Mouse (Mus musculus) small intestine, adult 2 months (tissue): ENCODE data around the gene Sipa1l2. TPM values are rescaled to one million over a fixed set of nuclear protein-coding genes. Genes with fewer than 3 reads are reported as not detected.

Experiments
- H3K27ac ChIP-seq: fragments of 200-500 bp; 2 replicates; pipeline ENCODE4 v1.5.1; 2012; ENCODE audit warnings: low read depth, low read length, control low read depth, inconsistent platforms; ENCODE audit not compliant: insufficient read depth
- H3K27me3 ChIP-seq: fragments of 200-500 bp; 2 replicates; pipeline ENCODE4 v1.6.1; 2012; ENCODE audit warnings: mild to moderate bottlenecking, moderate library complexity, low read length, inconsistent platforms; ENCODE audit not compliant: control insufficient read depth, insufficient read depth
- H3K36me3 ChIP-seq: fragments of 200-500 bp; 2 replicates; pipeline ENCODE4 v1.6.1; 2012; ENCODE audit warnings: mild to moderate bottlenecking, low read length, control low read depth, inconsistent platforms; ENCODE audit not compliant: control insufficient read depth, insufficient read depth
- H3K4me1 ChIP-seq: fragments of 200-500 bp; 2 replicates; pipeline ENCODE4 v1.6.1; 2012; ENCODE audit warnings: low read length, inconsistent platforms, mixed read lengths; ENCODE audit not compliant: control insufficient read depth, insufficient read depth, insufficient read length
- H3K4me3 ChIP-seq: fragments of 200-500 bp; 2 replicates; pipeline ENCODE4 v1.5.1; 2012; ENCODE audit warnings: low read depth, mild to moderate bottlenecking, control low read depth, inconsistent platforms, low read length, moderate library complexity
- CTCF ChIP-seq: fragments of 200-500 bp; IDR thresholded peaks from 2 replicates; pipeline ENCODE4 v1.5.1; 2012; ENCODE audit warnings: low read depth, mild to moderate bottlenecking, control low read depth, inconsistent platforms, low read length, moderate library complexity, mixed read lengths; ENCODE audit not compliant: insufficient replicate concordance, insufficient read length; ENCODE audit errors: extremely low read depth
- POLR2A ChIP-seq: fragments of 200-500 bp; IDR thresholded peaks from 2 replicates; pipeline ENCODE4 v1.6.1; 2012; ENCODE audit warnings: low read depth, mild to moderate bottlenecking, control low read depth, inconsistent platforms, low read length, moderate library complexity
- WGBS: fragments of 180-500 bp; shearing (Covaris S2); methylation state at CpG from one replicate; pipeline ENCODE4 v1.1.7; 2018; 5-methylcytosine and 5-hydroxymethylcytosine counted together
- polyA plus RNA-seq: library from polyadenylated mRNA; depleted of rRNA; stranded (reverse); fragments of >200 nt; gene quantifications from 2 replicates; pipeline ENCODE4 v1.2.3, GENCODE M21; 2012

Gene Sipa1l2
- polyA plus RNA-seq, 1 experiment: 9.7 TPM

DNA sequence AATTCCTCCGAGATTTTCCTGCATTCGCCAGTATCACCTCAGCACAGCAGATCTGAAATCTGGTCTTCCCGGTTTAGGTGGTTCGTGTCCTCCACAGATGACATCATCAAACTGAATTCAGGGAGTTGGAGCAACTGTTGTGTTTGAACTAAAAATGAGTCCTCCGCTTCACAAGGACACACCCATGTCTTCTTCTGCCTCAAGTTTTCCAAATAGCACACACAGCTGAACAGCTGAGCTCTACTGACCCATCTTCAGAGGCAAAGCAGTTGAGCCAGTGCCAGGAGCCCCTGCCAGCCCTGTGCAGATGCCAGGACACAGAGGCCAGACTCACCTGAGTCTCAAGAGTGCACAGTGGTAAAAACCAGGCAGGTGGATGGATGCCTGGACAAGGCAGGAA lies 12.9 kb downstream of the Sipa1l2 start:
- Histone ChIP-seq H3K36me3 (no peaks in the 10 kb centered on the region), H3K4me1 (peaks cover 54% of the 10 kb centered on the region), H3K27ac (peak overlapping the region; percentile 31), H3K4me3 (no peak overlapping the region), H3K27me3 (no peaks in the 10 kb centered on the region)
- no peak for TF ChIP-seq CTCF
- no peak for TF ChIP-seq POLR2A
- WGBS: 24% methylated on average over 5 of the region's 5 CpGs

DNA sequence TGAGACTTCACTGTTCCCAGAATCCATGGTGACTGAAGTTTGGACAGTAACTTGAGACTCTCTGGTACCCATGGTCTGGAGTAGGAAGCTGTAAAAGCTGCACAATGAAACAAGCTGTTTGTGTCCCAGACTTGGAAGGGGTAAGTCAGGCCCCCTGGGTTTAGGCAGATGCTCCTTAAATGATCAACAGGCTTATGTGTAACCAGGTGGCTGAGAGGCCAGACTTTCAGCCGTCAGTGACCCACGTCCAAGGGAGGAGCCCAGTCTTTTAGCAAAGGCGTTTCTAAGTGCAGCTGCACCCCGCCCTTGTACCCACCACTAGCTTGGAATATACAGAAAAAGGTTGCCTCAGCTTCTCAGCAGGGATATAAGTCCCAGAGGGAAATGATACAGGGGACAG lies 19.0 kb downstream of the Sipa1l2 start:
- 45% methylated on average over 4 of the region's 4 CpGs for WGBS
- Histone ChIP-seq H3K4me1 (peaks cover 28% of the 10 kb centered on the region), H3K4me3 (no peak overlapping the region), H3K27me3 (no peaks in the 10 kb centered on the region), H3K36me3 (no peaks in the 10 kb centered on the region), H3K27ac (no peak overlapping the region)
- no peak for TF ChIP-seq CTCF
- no peak for TF ChIP-seq POLR2A

DNA sequence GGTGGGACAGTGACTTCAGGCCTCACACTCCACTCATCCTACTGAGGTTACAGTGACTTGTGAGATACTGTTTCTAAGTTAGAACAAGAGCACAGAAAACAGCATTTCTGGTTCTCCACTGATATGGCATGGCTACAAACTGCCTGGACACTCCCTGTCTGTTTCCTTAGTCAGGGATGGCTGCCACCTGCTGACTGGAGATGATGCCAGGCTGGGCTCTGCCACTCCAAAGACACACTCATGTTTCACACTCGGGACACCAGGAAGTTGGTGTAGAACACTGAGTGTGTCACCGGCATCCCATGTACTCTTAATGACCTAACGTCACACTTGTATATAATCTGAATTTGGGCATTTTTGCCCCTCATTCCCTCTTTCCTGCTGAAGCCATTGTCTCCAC lies 22.3 kb downstream of the Sipa1l2 start:
- WGBS: 24% methylated on average over 3 of the region's 3 CpGs
- H3K36me3 ChIP-seq: no peaks in the 10 kb centered on the region
- H3K4me3 ChIP-seq: no peak overlapping the region
- peaks cover 22% of the 10 kb centered on the region for H3K4me1 ChIP-seq
- H3K27me3 ChIP-seq: no peaks in the 10 kb centered on the region
- peak overlapping the region; percentile 77 for H3K27ac ChIP-seq
- TF ChIP-seq CTCF (peak; percentile 52; the same call in 1 of the 2 replicates), POLR2A (no peak)

DNA sequence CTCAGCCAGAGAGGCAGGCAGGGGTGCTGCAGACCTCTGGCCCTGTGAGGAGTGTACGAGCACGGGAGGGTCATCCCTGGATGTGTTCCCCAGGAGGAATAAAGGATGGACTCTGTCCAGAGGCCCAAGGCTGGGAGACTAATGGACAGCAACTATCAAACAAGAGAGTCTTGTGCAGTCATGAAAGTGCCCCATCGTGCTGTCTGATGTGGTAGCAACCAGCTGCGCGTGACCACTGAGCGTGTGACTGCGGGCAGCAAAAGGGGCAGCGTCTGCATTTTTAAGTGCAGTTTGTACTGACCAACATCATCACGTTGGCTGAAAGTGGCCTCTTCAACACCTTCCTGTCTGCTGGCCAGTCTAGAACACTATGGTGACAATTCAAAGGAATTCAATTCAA lies 23.7 kb downstream of the Sipa1l2 start:
- H3K4me1 ChIP-seq: peaks cover 28% of the 10 kb centered on the region
- H3K27me3 ChIP-seq: no peaks in the 10 kb centered on the region
- no peak for TF ChIP-seq POLR2A
- TF ChIP-seq CTCF: no peak
- no peak overlapping the region for H3K27ac ChIP-seq
- 91% methylated on average over 9 of the region's 9 CpGs for WGBS
- H3K36me3 ChIP-seq: no peaks in the 10 kb centered on the region
- no peak overlapping the region for H3K4me3 ChIP-seq

DNA sequence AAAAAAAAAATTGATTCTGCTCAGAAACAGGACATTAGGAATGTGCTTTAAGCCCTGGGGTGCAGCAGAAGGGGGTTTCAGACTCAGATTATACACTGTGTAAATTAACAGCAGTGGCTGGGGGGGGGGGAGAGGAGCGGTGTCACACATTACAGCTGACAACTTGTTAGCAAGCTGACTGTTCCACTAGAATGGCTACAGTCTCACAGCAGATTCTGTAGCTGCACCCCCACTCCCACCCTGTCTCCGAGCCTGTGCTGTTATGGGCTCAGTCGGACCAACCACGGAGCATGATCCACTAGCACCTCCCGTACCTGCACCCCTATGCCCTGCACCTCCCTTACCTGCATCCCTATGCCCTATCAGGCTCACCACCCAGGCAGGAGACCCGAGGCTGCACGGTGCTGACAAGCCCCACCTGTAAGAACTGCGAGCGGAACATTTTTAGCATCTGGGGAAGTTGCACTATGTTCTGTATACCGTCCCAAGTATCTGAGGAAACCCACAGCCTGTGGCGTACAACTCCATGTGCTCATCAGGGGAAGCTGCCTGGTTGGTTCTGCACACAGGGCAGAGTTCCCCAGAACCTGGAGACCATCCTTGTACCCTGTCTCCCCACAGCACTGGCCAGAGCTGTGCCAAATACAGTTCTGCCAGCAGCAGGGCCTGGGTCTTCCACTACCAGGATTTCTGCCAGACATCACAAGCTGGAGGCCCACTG lies 26.6 kb downstream of the Sipa1l2 start:
- H3K4me3 ChIP-seq: no peak overlapping the region
- peaks cover 41% of the 10 kb centered on the region for H3K4me1 ChIP-seq
- H3K27ac ChIP-seq: no peak overlapping the region
- TF ChIP-seq CTCF (no peak), POLR2A (no peak)
- WGBS: 76% methylated on average over 11 of the region's 11 CpGs
- no peaks in the 10 kb centered on the region for H3K36me3 ChIP-seq
- no peaks in the 10 kb centered on the region for H3K27me3 ChIP-seq

DNA sequence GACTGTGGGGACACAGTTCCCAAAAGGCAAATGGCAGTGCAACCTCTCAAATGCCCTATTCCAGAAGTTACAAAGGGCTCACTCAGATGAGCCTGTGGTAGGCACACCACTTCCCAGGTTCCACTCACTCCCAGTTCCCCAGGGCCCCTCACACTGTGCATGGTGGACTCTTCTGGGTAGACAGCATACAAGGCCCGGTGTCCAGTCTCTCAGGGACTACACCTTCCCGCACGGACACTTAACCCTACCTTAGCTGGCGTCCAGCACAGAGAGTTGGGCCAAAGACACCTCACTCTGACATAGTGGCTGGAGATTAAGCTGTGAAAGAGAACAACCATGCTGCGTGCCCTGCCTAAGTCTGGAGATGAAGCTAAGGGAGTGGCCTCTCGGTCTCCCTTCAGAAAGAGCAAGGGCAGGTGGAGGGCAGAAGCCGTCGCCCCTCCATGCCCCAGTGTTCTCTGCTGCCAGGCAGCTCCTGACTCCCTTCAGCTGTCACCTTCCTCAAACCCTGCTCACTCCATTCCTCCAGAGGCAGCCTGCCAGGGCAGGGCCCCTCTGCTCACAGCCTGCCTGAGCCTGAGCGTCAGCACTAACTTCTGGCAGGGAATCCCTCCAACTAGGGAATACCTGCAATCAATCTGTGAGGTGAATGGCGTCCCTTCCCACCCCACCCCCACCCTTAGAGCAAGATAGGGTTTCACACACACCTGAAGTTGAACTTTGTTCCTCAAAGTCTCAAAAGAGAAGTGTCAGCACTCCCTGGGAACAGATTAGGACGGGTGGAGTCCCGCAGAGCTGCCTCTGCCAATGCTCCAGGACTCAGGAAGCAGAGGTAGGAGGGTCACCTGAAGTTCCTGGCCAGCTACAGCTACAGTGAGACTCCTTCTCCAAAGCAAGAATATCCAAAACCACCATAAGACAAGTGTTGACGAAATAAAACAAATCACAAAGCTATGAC lies 30.3 kb downstream of the Sipa1l2 start:
- H3K4me1 ChIP-seq: peaks cover 32% of the 10 kb centered on the region
- peak overlapping the region; percentile 36 for H3K4me3 ChIP-seq
- peak overlapping the region; percentile 94 for H3K27ac ChIP-seq

DNA sequence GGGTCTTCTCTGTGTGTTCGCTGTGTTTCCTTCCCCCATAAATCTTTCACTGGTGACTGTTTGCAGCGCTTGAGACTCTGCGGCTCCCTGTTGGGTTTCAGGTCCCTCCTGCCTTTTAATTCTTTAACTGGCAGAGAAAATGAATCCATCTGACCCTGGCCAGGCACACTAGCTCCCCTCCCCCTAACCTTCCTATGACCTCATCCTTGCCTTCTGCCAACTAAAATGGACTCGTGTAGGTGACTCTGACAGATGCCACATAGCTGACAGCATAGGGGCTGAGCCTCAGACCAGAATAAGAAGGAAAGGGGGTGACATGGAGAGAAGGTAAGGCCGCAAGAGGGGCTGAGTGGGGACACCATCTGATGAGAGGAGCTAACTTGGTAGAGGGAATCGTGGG lies 31.3 kb downstream of the Sipa1l2 start:
- no peak for TF ChIP-seq CTCF
- no peak for TF ChIP-seq POLR2A
- 81% methylated on average over 6 of the region's 6 CpGs for WGBS
- no peaks in the 10 kb centered on the region for H3K27me3 ChIP-seq

More for the DNA sequence above, 30.3 kb downstream of the Sipa1l2 start:
- no peak for TF ChIP-seq POLR2A
- no peak for TF ChIP-seq CTCF
- WGBS: 33% methylated on average over 13 of the region's 13 CpGs
- Histone ChIP-seq H3K27me3 (no peaks in the 10 kb centered on the region), H3K36me3 (0 out of 2 replicates have a peak, but pooled peaks cover 3% of the 10 kb centered on the region)

More for the DNA sequence above, 31.3 kb downstream of the Sipa1l2 start:
- Histone ChIP-seq H3K27ac (no peak overlapping the region), H3K4me3 (no peak overlapping the region), H3K36me3 (0 out of 2 replicates have a peak, but pooled peaks cover 3% of the 10 kb centered on the region), H3K4me1 (peaks cover 27% of the 10 kb centered on the region)
